Mouse (Mus musculus): ENCODE results near the gene Shisal1. TPM values are rescaled to one million over a fixed set of nuclear protein-coding genes. Genes with fewer than 3 reads are reported as not detected.

The Shisal1 gene
- total RNA-seq, 2 experiments from 2014 or later = 31.5 to 42.0 TPM

GRCm38 (mm10) chr15:84430482-84430881 is 16.4 kb downstream of the Shisal1 start:
- intact Hi-C loops (cut with DNase I) = no loop called here
- no peak for DNase-seq

- intact Hi-C loops (cut with DNase I) = no loop called here
- peak; percentile 60 for DNase-seq
These were observed 19.3 kb downstream of the Shisal1 start for GRCm38 (mm10) chr15:84427624-84428023.

GRCm38 (mm10) chr15:84425733-84426132 is 21.2 kb downstream of the Shisal1 start:
- no peak for DNase-seq
- intact Hi-C loops (cut with DNase I) = no loop called here

GRCm38 (mm10) chr15:84423781-84424180 is 23.1 kb downstream of the Shisal1 start:
- DNase-seq = no peak
- intact Hi-C loops (cut with DNase I) = no loop called here

GRCm38 (mm10) chr15:84418266-84418610 is 28.7 kb downstream of the Shisal1 start:
- intact Hi-C loops (cut with DNase I) = no loop called here
- no peak for DNase-seq

GRCm38 (mm10) chr15:84417592-84418265 is 29.2 kb downstream of the Shisal1 start:
- intact Hi-C loops (cut with DNase I) = no loop called here
- no peak for DNase-seq

GRCm38 (mm10) chr15:84417017-84417416 is 29.9 kb downstream of the Shisal1 start:
- DNase-seq = no peak
- intact Hi-C loops (cut with DNase I) = no loop called here

GRCm38 (mm10) chr15:84414040-84414848 is 32.7 kb downstream of the Shisal1 start:
- peak; percentile 95 for DNase-seq
- intact Hi-C loops (cut with DNase I) = no loop called here

- peak; percentile 43 for DNase-seq
- intact Hi-C loops (cut with DNase I) = no loop called here
These were observed 34.5 kb downstream of the Shisal1 start for GRCm38 (mm10) chr15:84412409-84412808.

GRCm38 (mm10) chr15:84410052-84410451 is 36.8 kb downstream of the Shisal1 start:
- intact Hi-C loops (cut with DNase I) = no loop called here

GRCm38 (mm10) chr15:84408576-84408975 is 38.3 kb downstream of the Shisal1 start:
- intact Hi-C loops (cut with DNase I) = no loop called here
- no peak for DNase-seq

More at GRCm38 (mm10) chr15:84410052-84410451, 36.8 kb downstream of the Shisal1 start:
- DNase-seq = no peak

GRCm38 (mm10) chr15:84405759-84406158 is 41.1 kb downstream of the Shisal1 start:
- intact Hi-C loops (cut with DNase I) = no loop called here
- no peak for DNase-seq

- intact Hi-C loops (cut with DNase I) = no loop called here
- no peak for DNase-seq
These were observed 43.3 kb downstream of the Shisal1 start for GRCm38 (mm10) chr15:84403454-84404113.

GRCm38 (mm10) chr15:84398617-84399016 is 48.3 kb downstream of the Shisal1 start:
- no peak for DNase-seq
- intact Hi-C loops (cut with DNase I) = no loop called here

- no peak for DNase-seq
- intact Hi-C loops (cut with DNase I) = no loop called here
These were observed 49.2 kb downstream of the Shisal1 start for GRCm38 (mm10) chr15:84397663-84398169.

- intact Hi-C loops (cut with DNase I) = no loop called here
- DNase-seq = no peak
These were observed 51.4 kb downstream of the Shisal1 start for GRCm38 (mm10) chr15:84395341-84396067.

- DNase-seq = no peak
- intact Hi-C loops (cut with DNase I) = no loop called here
These were observed 53.6 kb downstream of the Shisal1 start for GRCm38 (mm10) chr15:84393341-84393740.

GRCm38 (mm10) chr15:84392840-84393239 is 54.1 kb downstream of the Shisal1 start:
- intact Hi-C loops (cut with DNase I) = no loop called here
- DNase-seq = no peak

GRCm38 (mm10) chr15:84392131-84392530 is 54.8 kb downstream of the Shisal1 start:
- peak; percentile 73 for DNase-seq
- intact Hi-C loops (cut with DNase I) = no loop called here

GRCm38 (mm10) chr15:84388698-84389131 is 58.2 kb downstream of the Shisal1 start:
- DNase-seq = no peak
- intact Hi-C loops (cut with DNase I) = no loop called here

Measured in left cerebral cortex, postnatal 4 days (tissue).